Mouse (Mus musculus) forebrain, postnatal 0 days (tissue): ENCODE measurements around the gene Nr5a2. TPM values are rescaled to one million over a fixed set of nuclear protein-coding genes. Genes with fewer than 3 reads are reported as not detected.

Experiments
- ATAC-seq: fragments of 200-750 bp; cut with Nextera tagmentation; 2 replicates; pipeline ENCODE4 v1.8.0; 2017; ENCODE audit warnings: mild to moderate bottlenecking, moderate library complexity
- DNase-seq: peaks from one replicate; pipeline ENCODE4 v3.0.0-alpha.2; 2015
- H3K27ac ChIP-seq: fragments of 300-500 bp; sonication (generic); 2 replicates; pipeline ENCODE4 v1.5.1; 2014; ENCODE audit warnings: low read depth, mild to moderate bottlenecking, antibody characterized with exemption, low read length, moderate library complexity, mixed read lengths
- H3K27me3 ChIP-seq: fragments of 300-500 bp; sonication (generic); 2 replicates; pipeline ENCODE4 v1.6.1; 2014; ENCODE audit warnings: mild to moderate bottlenecking, low read length, mixed read lengths; ENCODE audit not compliant: insufficient read depth
- H3K36me3 ChIP-seq: fragments of 300-500 bp; sonication (generic); 2 replicates; pipeline ENCODE4 v1.6.1; 2014; ENCODE audit warnings: mild to moderate bottlenecking, moderate library complexity; ENCODE audit not compliant: insufficient read depth
- H3K4me1 ChIP-seq: fragments of 300-500 bp; sonication (generic); 2 replicates; pipeline ENCODE4 v1.6.1; 2014; ENCODE audit warnings: antibody characterized with exemption; ENCODE audit not compliant: insufficient read depth
- H3K4me2 ChIP-seq: fragments of 300-500 bp; sonication (generic); 2 replicates; pipeline ENCODE4 v1.6.1; 2014; ENCODE audit warnings: low read depth, mild to moderate bottlenecking, moderate library complexity
- H3K4me3 ChIP-seq: fragments of 300-500 bp; sonication (generic); 2 replicates; pipeline ENCODE4 v1.5.1; 2014; ENCODE audit warnings: low read depth, low read length, mixed read lengths
- H3K9ac ChIP-seq: fragments of 300-500 bp; sonication (generic); 2 replicates; pipeline ENCODE4 v1.6.1; 2014; ENCODE audit warnings: mild to moderate bottlenecking
- H3K9me3 ChIP-seq: fragments of 300-500 bp; sonication (generic); 2 replicates; pipeline ENCODE4 v1.6.1; 2016; ENCODE audit warnings: low read length
- CTCF ChIP-seq: sonication (generic); IDR thresholded peaks from 2 replicates; pipeline ENCODE4 v1.5.1; 2016; ENCODE audit warnings: antibody characterized with exemption, control low read depth, low read depth
- WGBS: fragments of 180-500 bp; shearing (Covaris S2); extraction: QIAGEN DNeasy Blood & Tissue Kit; methylation state at CpG from one replicate; pipeline ENCODE4 v1.1.7; 2014; 5-methylcytosine and 5-hydroxymethylcytosine counted together
- polyA plus RNA-seq: library from polyadenylated mRNA; unstranded; fragments of >200 nt; fragmentation: Nextera tagmentation; extraction: Ambion mirVana; gene quantifications from 2 replicates; pipeline ENCODE4 v1.2.1, GENCODE M21; 2015
- total RNA-seq: library from RNA; depleted of rRNA; stranded (reverse); fragments of >200 nt; gene quantifications from 2 replicates; pipeline ENCODE4 v1.2.3, GENCODE M21; 2014

The Nr5a2 gene
- total and polyA plus RNA-seq, 2 experiments from 2014 or later, result 0.13 to 0.57 TPM

- Histone ChIP-seq H3K4me3 (no peak overlapping the region), H3K9me3 (no peaks in the 10 kb centered on the region), H3K27me3 (no peaks in the 10 kb centered on the region), H3K36me3 (no peaks in the 10 kb centered on the region), H3K4me2 (no peak overlapping the region), H3K9ac (no peak overlapping the region), H3K4me1 (peaks cover 15% of the 10 kb centered on the region; the same call in 1 of the 2 replicates), H3K27ac (no peak overlapping the region)
- peak; percentile 48; the same call in 1 of the 2 replicates for ATAC-seq
- peak; percentile 25 for DNase-seq
- TF ChIP-seq CTCF, result no peak
- WGBS, result 53% methylated on average over 2 of the region's 2 CpGs
Observed at GRCm38 (mm10) chr1:136846081-136846480, 114.2 kb downstream of the Nr5a2 start.

GRCm38 (mm10) chr1:136845341-136845740 lies 114.9 kb downstream of the Nr5a2 start:
- no peak overlapping the region for H3K27ac ChIP-seq
- ATAC-seq, result no peak
- peaks cover 15% of the 10 kb centered on the region; the same call in 1 of the 2 replicates for H3K4me1 ChIP-seq
- H3K4me3 ChIP-seq, result no peak overlapping the region
- no peak for TF ChIP-seq CTCF
- no peaks in the 10 kb centered on the region for H3K9me3 ChIP-seq
- no peak for DNase-seq
- no peak overlapping the region for H3K4me2 ChIP-seq
- WGBS, result 76% methylated on average over 9 of the region's 9 CpGs
- H3K9ac ChIP-seq, result no peak overlapping the region
- H3K36me3 ChIP-seq, result no peaks in the 10 kb centered on the region
- H3K27me3 ChIP-seq, result no peaks in the 10 kb centered on the region

- ATAC-seq (no peak), DNase-seq (no peak)
- Histone ChIP-seq H3K4me2 (no peak overlapping the region), H3K27me3 (no peaks in the 10 kb centered on the region), H3K4me3 (no peak overlapping the region), H3K27ac (no peak overlapping the region), H3K36me3 (no peaks in the 10 kb centered on the region), H3K9me3 (no peaks in the 10 kb centered on the region), H3K9ac (no peak overlapping the region), H3K4me1 (peaks cover 5% of the 10 kb centered on the region; the same call in 1 of the 2 replicates)
- no peak for TF ChIP-seq CTCF
- 88% methylated on average over 7 of the region's 7 CpGs for WGBS
Observed at GRCm38 (mm10) chr1:136840512-136840911, 119.7 kb downstream of the Nr5a2 start.

- H3K4me3 ChIP-seq, result no peak overlapping the region
- no peaks in the 10 kb centered on the region for H3K4me1 ChIP-seq
- H3K4me2 ChIP-seq, result no peak overlapping the region
- H3K9ac ChIP-seq, result no peak overlapping the region
- no peaks in the 10 kb centered on the region for H3K36me3 ChIP-seq
- WGBS, result 87% methylated on average over 10 of the region's 10 CpGs
- DNase-seq, result no peak
- no peak overlapping the region for H3K27ac ChIP-seq
- TF ChIP-seq CTCF, result no peak
- no peaks in the 10 kb centered on the region for H3K9me3 ChIP-seq
- no peaks in the 10 kb centered on the region for H3K27me3 ChIP-seq
- ATAC-seq, result no peak
Observed at GRCm38 (mm10) chr1:136839202-136839601, 121.0 kb downstream of the Nr5a2 start.

- Histone ChIP-seq H3K4me1 (no peaks in the 10 kb centered on the region), H3K9me3 (no peaks in the 10 kb centered on the region), H3K27ac (no peak overlapping the region), H3K27me3 (no peaks in the 10 kb centered on the region), H3K36me3 (no peaks in the 10 kb centered on the region), H3K4me3 (no peak overlapping the region), H3K4me2 (no peak overlapping the region), H3K9ac (no peak overlapping the region)
- no peak for TF ChIP-seq CTCF
- ATAC-seq (no peak), DNase-seq (no peak)
- 45% methylated on average over 12 of the region's 12 CpGs for WGBS
Observed at GRCm38 (mm10) chr1:136832305-136833152, 127.7 kb downstream of the Nr5a2 start.

GRCm38 (mm10) chr1:136830992-136831391 lies 129.3 kb downstream of the Nr5a2 start:
- no peak for ATAC-seq

GRCm38 (mm10) chr1:136829931-136830330 lies 130.3 kb downstream of the Nr5a2 start:
- Histone ChIP-seq H3K4me1 (no peaks in the 10 kb centered on the region), H3K4me2 (no peak overlapping the region), H3K27me3 (no peaks in the 10 kb centered on the region), H3K9me3 (no peaks in the 10 kb centered on the region), H3K36me3 (no peaks in the 10 kb centered on the region), H3K9ac (no peak overlapping the region), H3K4me3 (no peak overlapping the region), H3K27ac (no peak overlapping the region)
- WGBS, result 94% methylated on average over 3 of the region's 3 CpGs
- DNase-seq (no peak), ATAC-seq (no peak)
- TF ChIP-seq CTCF, result no peak

More at GRCm38 (mm10) chr1:136830992-136831391, 129.3 kb downstream of the Nr5a2 start:
- Histone ChIP-seq H3K36me3 (no peaks in the 10 kb centered on the region), H3K4me2 (no peak overlapping the region), H3K4me1 (no peaks in the 10 kb centered on the region), H3K9me3 (no peaks in the 10 kb centered on the region), H3K27ac (no peak overlapping the region), H3K4me3 (no peak overlapping the region), H3K27me3 (no peaks in the 10 kb centered on the region), H3K9ac (no peak overlapping the region)
- 93% methylated on average over 6 of the region's 6 CpGs for WGBS
- no peak for DNase-seq
- no peak for TF ChIP-seq CTCF
